Mouse (Mus musculus) gastrocnemius, postnatal 10 days (tissue): ENCODE data around the gene Clp1. TPM values are rescaled to one million over a fixed set of nuclear protein-coding genes. Genes with fewer than 3 reads are reported as not detected.

ENCODE experiments used
- DNase-seq: peaks from one replicate; pipeline ENCODE4 v3.0.0; 2021; ENCODE audit warnings: mixed read lengths
- microRNA-seq, 2 experiments: library from miRNA; unstranded; fragments of <30 nt; microRNA quantifications; one replicate each; pipeline ENCODE4 v1.2.0; 2021
- total RNA-seq, 2 experiments: library from RNA; stranded (reverse); gene quantifications; 2 replicates each; pipeline ENCODE4 v1.2.3; 2021

The Clp1 gene
- total RNA-seq, 2 experiments from 2014 or later: 4.6 to 5.3 TPM

- DNase-seq: no peak
Measured at GRCm38 (mm10) chr2:84714422-84714810, 12.7 kb downstream of the Clp1 start.

GRCm38 (mm10) chr2:84711898-84712297 lies 15.3 kb downstream of the Clp1 start:
- DNase-seq: no peak

GRCm38 (mm10) chr2:84707523-84707922 lies 19.6 kb downstream of the Clp1 start:
- no peak for DNase-seq

DNA sequence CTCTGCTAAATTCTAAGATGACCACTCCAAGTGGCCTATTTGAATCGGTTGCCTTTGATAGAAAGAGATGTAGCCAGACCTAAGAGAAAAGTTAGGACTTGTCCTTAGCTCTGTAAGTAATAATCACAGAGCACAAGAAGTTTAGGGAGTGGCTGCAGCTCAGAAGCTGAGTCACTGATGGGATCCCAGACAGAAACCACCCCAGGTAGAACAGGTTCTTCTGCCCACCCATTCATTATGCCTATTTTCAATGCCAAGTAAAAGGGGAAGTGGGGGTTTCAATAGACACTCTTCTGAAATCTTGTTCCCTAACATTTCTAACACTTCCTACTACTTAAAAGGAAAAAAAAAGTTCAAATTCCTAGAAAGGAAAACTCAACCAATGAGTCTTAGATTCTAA lies 21.9 kb downstream of the Clp1 start:
- DNase-seq: no peak

GRCm38 (mm10) chr2:84704329-84704728 lies 22.8 kb downstream of the Clp1 start:
- no peak for DNase-seq

- DNase-seq: no peak
Measured at GRCm38 (mm10) chr2:84703497-84703896, 23.7 kb downstream of the Clp1 start.

DNA sequence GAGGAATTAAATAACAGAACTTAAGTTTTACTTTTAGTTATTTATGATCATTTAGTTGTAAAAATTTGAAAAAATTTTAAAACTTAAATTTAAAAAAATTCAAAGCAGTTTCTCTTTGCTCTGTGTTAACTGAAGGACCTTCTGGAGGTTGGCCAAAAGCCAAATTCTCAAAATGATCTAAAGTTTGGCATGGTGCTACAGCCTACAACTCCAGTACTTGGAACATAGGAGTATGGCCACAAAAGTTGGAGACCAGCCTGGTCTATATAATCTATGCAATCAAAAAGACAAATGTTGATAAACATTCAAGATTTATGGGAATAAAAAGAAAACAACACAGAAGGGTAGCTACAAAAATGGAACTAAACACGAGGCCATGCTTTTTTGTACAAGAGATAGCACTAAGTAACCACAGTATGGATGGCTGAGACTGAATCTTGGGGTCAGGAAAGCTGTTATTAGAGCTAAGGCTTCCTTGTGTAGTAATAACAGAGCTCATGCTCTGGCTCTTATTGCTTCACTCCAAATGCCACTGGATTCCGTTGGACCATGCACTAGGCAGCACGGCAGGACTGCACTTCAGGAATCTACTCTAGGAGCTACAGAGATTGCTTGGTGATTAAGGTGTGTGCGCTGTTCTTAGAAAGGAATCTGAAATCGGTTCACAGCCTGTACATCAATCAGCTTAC lies 32.0 kb downstream of the Clp1 start:
- DNase-seq: no peak

GRCm38 (mm10) chr2:84690050-84690449 lies 37.1 kb downstream of the Clp1 start:
- no peak for DNase-seq

DNA sequence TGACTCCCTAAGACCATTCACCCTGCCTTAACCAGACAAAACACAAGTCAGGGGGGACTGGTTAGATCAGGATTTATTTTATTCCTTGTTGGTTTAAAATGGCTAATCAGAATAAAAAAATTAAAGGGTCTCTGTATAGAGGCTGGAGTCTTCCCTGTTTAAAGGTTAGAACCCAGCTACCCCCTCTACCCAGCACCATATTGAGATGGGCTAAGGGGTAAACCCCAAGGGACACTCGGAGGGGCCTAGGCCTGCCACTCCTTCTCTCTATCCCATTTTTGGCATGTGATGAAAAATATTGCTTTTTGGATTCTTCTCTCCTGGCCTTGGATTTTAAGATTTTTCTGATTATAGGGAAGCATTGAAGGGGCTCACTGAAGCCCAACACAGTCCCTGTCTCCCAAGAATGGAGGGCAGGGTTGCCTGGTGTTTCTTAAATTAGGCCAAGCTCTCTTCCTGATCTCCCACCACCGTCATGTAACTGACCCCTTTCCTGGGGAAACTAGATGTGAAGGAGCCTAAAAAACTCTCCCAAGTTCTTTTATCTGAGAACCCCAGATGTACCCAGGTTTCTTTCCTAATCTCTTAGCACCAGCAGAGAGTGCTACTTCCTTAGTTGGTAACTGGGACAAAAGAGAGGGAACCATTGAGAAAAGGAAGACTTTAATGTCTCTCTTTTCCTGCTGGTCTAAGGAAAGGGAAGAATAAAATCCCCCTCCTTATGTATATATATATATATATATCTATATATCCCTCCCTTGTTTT lies 38.9 kb downstream of the Clp1 start:
- DNase-seq: no peak

DNA sequence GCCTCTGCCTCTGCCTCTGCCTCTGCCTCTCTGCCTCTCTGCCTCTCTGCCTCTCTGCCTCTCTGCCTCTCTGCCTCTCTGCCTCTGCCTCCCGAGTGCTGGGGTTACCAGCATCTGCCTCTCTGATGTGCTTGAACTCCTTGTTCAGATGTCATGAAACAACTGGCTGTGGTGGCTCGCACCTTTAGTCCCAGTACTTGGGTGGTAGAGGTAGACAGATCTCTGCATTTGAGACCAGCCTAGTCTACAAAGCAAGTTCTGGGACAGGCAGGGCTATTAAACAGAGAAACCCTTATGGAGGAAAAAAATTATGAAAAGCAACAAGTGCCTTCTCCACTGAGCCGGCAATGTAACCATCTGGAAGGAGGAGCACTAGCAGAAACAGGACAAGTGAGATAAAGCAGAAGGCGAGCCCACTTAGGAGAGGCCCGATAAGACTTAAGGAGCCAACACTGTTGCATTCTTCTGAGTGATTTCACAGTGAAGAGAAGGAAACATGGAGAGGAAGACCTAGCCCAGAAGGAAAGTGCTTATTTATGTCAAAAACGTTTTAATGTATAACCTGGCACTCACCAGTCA lies 44.5 kb downstream of the Clp1 start:
- no peak for DNase-seq

DNA sequence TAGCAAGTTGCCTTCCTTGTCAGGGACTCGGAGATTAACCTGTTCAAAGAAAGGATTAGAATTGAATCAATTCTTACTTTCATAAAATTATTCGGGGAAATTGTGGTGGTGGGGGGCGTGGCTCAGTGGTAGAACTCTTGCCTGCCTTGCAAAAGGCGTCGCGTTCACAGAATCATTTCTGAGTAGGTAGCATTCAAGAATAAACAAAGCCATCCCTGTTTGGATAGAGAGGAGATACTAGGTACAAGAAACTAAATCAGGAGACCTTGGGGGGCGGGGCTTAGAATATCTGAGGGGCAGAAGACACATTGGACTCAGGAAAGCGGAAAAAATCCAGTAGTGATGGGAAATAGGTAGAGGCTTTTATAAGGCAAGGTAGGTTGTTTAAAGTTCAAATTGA lies 48.1 kb downstream of the Clp1 start, which contains the start of gene Tmx2:
Gene Tmx2, minus strand, starts transcription at position 125 of the 400 bp plus-strand sequence.
- no peak for DNase-seq

GRCm38 (mm10) chr2:84677968-84678880 lies 48.9 kb downstream of the Clp1 start, which contains the start of the genes Gm28635 and Med19:
Gm28635 (minus strand) TSS chr2:84678041.
Med19 (plus strand) TSS chr2:84678402.
- peak; percentile 78 for DNase-seq

GRCm38 (mm10) chr2:84677270-84677967 lies 49.7 kb downstream of the Clp1 start:
- no peak for DNase-seq

Small RNA genes lying within 50 kb of the gene (microRNA-seq; reads per million reads assigned to microRNA genes)
- 4,469 to 7,926 reads per million in 2 experiments for gene Mir130a

Other genes with a start within 250 kb of the Clp1 start
- gene Ctnnd1, start 76.6 kb downstream of the Clp1 start, total RNA-seq: 10 to 100 TPM; 54.4 to 68.8 TPM
- under 1 TPM in 1 of 2 experiments, not detected in 1; 0.09 TPM for gene Btbd18, start 68.3 kb downstream of the Clp1 start, total RNA-seq
- 10 to 100 TPM; 25.4 to 26.7 TPM for gene Selenoh, start 56.6 kb downstream of the Clp1 start, total RNA-seq
- gene Gm28635, start 49.3 kb downstream of the Clp1 start, total RNA-seq: not detected
- 10 to 100 TPM; 11.0 to 13.6 TPM for gene Med19, start 48.9 kb downstream of the Clp1 start, total RNA-seq
- 10 to 100 TPM; 50.4 to 50.7 TPM for gene Tmx2, start 48.2 kb downstream of the Clp1 start, total RNA-seq
- gene Zdhhc5, start 12.2 kb downstream of the Clp1 start, total RNA-seq: 10 to 100 TPM; 42.7 to 47.9 TPM
- gene Ypel4, start 6.7 kb upstream of the Clp1 start, total RNA-seq: 1 to 10 TPM in 1 of 2 experiments, under 1 TPM in 1; 0.49 to 1.4 TPM
- 1 to 10 TPM in 1 of 2 experiments, under 1 TPM in 1; 0.77 to 1.4 TPM for gene Gm19426, start 16.3 kb upstream of the Clp1 start, total RNA-seq
- 10 to 100 TPM; 74.7 to 84.1 TPM for gene Serping1, start 48.1 kb upstream of the Clp1 start, total RNA-seq
- gene Ube2l6, start 71.5 kb upstream of the Clp1 start, total RNA-seq: 10 to 100 TPM in 1 of 2 experiments, 1 to 10 TPM in 1; 7.2 to 10.0 TPM
- gene Smtnl1, start 95.3 kb upstream of the Clp1 start, total RNA-seq: 10 to 100 TPM; 64.0 to 71.1 TPM
- gene Timm10, start 99.6 kb upstream of the Clp1 start, total RNA-seq: 10 to 100 TPM; 42.9 to 46.1 TPM
- 1 to 10 TPM; 6.4 to 6.7 TPM for gene Slc43a1, start 111.5 kb upstream of the Clp1 start, total RNA-seq
- 1 to 10 TPM; 1.0 TPM for gene Rtn4rl2, start 159.4 kb upstream of the Clp1 start, total RNA-seq
- 10 to 100 TPM; 18.9 to 20.0 TPM for gene Slc43a3, start 209.2 kb upstream of the Clp1 start, total RNA-seq